ENCODE assay signal across 28 mouse cellular contexts in the genomic region with DNA sequence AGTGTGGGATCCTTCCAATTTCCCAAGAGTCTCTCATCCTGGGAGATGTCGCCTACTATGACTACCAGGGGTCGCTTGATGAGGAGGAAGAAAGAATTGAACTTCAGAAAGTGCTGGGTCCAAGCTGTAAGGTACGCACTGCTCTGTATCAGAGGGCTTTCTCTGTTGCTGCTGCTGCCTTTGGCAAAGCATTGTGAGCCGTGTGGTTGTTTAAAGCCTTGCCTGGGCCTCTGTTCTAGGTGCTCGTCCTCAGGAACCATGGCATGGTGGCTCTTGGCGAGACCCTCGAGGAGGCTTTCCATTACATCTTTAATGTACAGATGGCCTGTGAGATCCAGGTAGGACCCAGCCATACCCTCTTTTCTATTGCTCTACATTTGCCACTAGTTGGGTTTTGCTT.
"Had no signal": no experiment of that assay in that cellular context is flagged by ENCODE, and none has a peak within 500 bp of the region (broad histone marks: within the 10 kb centered on the region; RNA-seq: fewer than 3 reads in every experiment).

No protein-coding gene starts in this region.

- H3K4me1 ChIP-seq: hindbrain, embryonic 10.5 days; hindbrain, embryonic 12.5 days; hindbrain, embryonic 13.5 days; hindbrain, embryonic 15.5 days; intestine, embryonic 15.5 days; kidney, embryonic 15.5 days had no signal

- H3K9me3 ChIP-seq: heart, embryonic 12.5 days; heart, embryonic 13.5 days; heart, embryonic 15.5 days; hindbrain, embryonic 10.5 days; hindbrain, embryonic 12.5 days; hindbrain, embryonic 13.5 days; hindbrain, embryonic 15.5 days; intestine, embryonic 15.5 days; kidney, embryonic 15.5 days had no signal

- DNase-seq: heart, postnatal 10 days; heart, postnatal 14 days; heart, postnatal 4 days; kidney, adult 11 months; kidney, adult 18-20 months; kidney, adult 2 months; kidney, adult 8-10 months; kidney, adult 9 months; kidney, postnatal 10 days; kidney, postnatal 14 days; kidney, postnatal 25 days; kidney, postnatal 36 days; kidney, postnatal 4 days; layer of hippocampus, adult 9-11 months; layer of hippocampus, postnatal 36 days had no signal

- H3K27me3 ChIP-seq: heart, embryonic 12.5 days; heart, embryonic 13.5 days; heart, embryonic 15.5 days; hindbrain, embryonic 12.5 days; hindbrain, embryonic 13.5 days; hindbrain, embryonic 15.5 days; intestine, embryonic 15.5 days; kidney, embryonic 15.5 days had no signal

- H3K27ac ChIP-seq: heart, embryonic 13.5 days; heart, embryonic 15.5 days; hindbrain, embryonic 10.5 days; hindbrain, embryonic 12.5 days; hindbrain, embryonic 13.5 days; hindbrain, embryonic 14.5 days; hindbrain, embryonic 15.5 days; hindbrain, postnatal 0 days; intestine, embryonic 15.5 days; kidney, embryonic 15.5 days; kidney, postnatal 0 days; layer of hippocampus, adult 2 months had no signal

- H3K4me3 ChIP-seq: heart, embryonic 12.5 days; heart, embryonic 13.5 days; heart, embryonic 15.5 days; hindbrain, embryonic 10.5 days; hindbrain, embryonic 12.5 days; hindbrain, embryonic 13.5 days; hindbrain, embryonic 15.5 days; intestine, embryonic 15.5 days; kidney, embryonic 15.5 days; layer of hippocampus, adult 2 months had no signal
